Mouse (Mus musculus) erythroblast, embryonic 14.5 days (primary cell): ENCODE results near the gene Entpd7. TPM values are rescaled to one million over a fixed set of nuclear protein-coding genes. Genes with fewer than 3 reads are reported as not detected.

Source experiments
- H3K27me3 ChIP-seq: 2 replicates; pipeline ENCODE4 v1.6.1; 2012; ENCODE audit warnings: inconsistent platforms; ENCODE audit not compliant: control insufficient read depth
- H3K36me3 ChIP-seq: 2 replicates; pipeline ENCODE4 v1.6.1; 2012; ENCODE audit warnings: mild to moderate bottlenecking, inconsistent platforms; ENCODE audit not compliant: control insufficient read depth
- H3K4me1 ChIP-seq: 2 replicates; pipeline ENCODE4 v1.6.1; 2012; ENCODE audit warnings: inconsistent platforms; ENCODE audit not compliant: control insufficient read depth
- H3K4me3 ChIP-seq: replicated peaks from 2 replicates; pipeline ENCODE3; 2012; ENCODE audit warnings: moderate library complexity, mild to moderate bottlenecking, inconsistent platforms
- H3K9me3 ChIP-seq: 2 replicates; pipeline ENCODE4 v1.6.1; 2012; ENCODE audit warnings: low read length, inconsistent platforms, mixed read lengths; ENCODE audit not compliant: control insufficient read depth
- GATA1 ChIP-seq: IDR thresholded peaks from 2 replicates; pipeline ENCODE4 v1.6.1; 2012; ENCODE audit warnings: low read length, inconsistent platforms, mixed read lengths
- TAL1 ChIP-seq: IDR thresholded peaks from 3 replicates; pipeline ENCODE4 v1.6.1; 2012; ENCODE audit warnings: low read length, inconsistent platforms, mixed read lengths
- polyA plus RNA-seq: library from polyadenylated mRNA; stranded (reverse); fragments of >175 nt; gene quantifications from 2 replicates; pipeline ENCODE4 v1.2.3, GENCODE M21; 2012

The Entpd7 gene
- polyA plus RNA-seq, 1 experiment, result 0.04 TPM

DNA sequence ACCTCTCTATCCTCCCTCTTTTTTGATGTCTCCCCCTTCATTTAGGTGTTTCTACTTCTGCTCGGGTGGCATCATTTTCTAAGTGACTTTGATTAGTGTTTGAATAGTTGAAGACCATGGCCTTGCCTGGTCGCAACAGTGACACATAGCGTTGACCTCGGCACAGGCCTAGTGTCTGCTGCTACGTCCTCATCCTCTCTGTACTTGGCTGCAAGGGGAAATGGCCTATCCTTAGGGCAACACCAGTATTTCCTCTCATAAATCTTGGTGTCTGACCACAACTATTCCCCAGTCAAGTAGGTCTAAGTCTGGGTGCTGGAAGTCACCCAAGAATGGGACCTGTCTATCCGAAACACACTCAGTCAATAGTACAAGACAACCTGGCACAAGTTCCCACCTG lies 29.8 kb upstream of the Entpd7 start:
- Histone ChIP-seq H3K36me3 (peaks cover 25% of the 10 kb centered on the region), H3K9me3 (no peaks in the 10 kb centered on the region), H3K4me1 (peaks cover 6% of the 10 kb centered on the region), H3K27me3 (0 out of 2 replicates have a peak, but pooled peaks cover 3% of the 10 kb centered on the region), H3K4me3 (no peak overlapping the region)
- TF ChIP-seq TAL1, result no peak
- TF ChIP-seq GATA1, result no peak

DNA sequence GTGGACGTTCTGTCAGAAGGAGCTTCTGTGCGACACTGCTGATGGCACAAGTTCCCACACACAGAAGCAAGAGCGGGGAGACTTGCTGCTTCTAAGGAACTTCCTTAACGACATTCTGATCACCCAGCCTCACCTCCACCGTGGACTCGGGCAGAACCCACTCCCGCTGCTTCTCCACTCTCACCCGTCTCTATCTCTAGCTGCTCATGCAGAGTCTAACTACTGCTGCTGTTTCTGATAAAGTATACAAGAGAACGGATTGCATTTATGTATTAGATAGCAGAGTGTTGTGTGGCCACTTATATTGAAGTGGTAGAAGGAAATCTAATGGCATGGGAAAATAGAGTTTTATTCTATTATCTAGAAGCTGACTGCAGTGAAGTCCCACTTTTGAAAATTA lies 28.7 kb upstream of the Entpd7 start:
- Histone ChIP-seq H3K27me3 (0 out of 2 replicates have a peak, but pooled peaks cover 3% of the 10 kb centered on the region), H3K4me3 (no peak overlapping the region), H3K36me3 (peaks cover 31% of the 10 kb centered on the region), H3K9me3 (no peaks in the 10 kb centered on the region), H3K4me1 (peaks cover 6% of the 10 kb centered on the region)
- TF ChIP-seq GATA1 (no peak), TAL1 (no peak)

DNA sequence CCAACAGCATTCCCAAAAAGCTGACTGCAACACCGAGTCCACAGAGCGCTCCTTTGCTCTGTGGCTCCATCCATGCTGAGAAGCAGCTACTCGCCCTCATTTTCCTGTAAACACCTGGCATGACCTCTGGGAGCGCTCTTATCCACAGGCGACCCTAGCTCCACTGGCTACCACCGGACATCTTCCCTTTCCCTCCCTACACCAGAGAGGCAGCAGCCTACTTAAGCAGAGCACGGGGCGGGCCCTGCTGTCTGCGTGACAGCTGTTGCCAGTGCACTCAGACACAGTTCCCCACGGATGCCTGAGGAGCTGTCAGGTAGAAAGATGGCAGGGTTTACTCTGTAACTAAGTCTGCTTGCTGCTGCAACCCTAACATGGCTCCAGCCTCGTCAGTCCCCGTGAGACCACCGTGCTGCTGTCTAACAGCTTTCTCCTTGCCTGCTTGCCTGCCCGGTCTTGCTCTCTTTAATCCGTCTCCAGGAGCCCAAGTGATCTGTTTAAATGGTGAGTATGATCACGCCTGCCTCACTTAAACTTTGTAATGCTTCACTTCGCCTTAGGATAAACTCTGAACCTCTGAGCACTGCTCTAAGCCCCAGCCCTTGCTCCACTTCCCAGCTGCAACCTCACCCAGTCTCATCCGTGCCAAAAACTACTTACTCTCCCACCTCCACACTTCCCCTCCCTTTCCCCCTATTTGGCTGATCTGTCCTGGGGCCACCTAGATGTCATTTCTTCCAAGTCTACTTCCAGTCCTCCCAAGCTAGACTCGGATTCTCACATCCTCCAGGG lies 27.1 kb upstream of the Entpd7 start:
- no peak overlapping the region for H3K4me3 ChIP-seq
- peaks cover 42% of the 10 kb centered on the region for H3K36me3 ChIP-seq
- TF ChIP-seq GATA1, result no peak
- no peak for TF ChIP-seq TAL1
- H3K4me1 ChIP-seq, result peaks cover 6% of the 10 kb centered on the region
- H3K27me3 ChIP-seq, result no peaks in the 10 kb centered on the region
- no peaks in the 10 kb centered on the region for H3K9me3 ChIP-seq

- Histone ChIP-seq H3K36me3 (peaks cover 42% of the 10 kb centered on the region), H3K4me3 (no peak overlapping the region), H3K4me1 (peaks cover 6% of the 10 kb centered on the region), H3K27me3 (no peaks in the 10 kb centered on the region), H3K9me3 (no peaks in the 10 kb centered on the region)
- TF ChIP-seq GATA1, result no peak
- TF ChIP-seq TAL1, result no peak
These were observed 26.0 kb upstream of the Entpd7 start for GRCm38 (mm10) chr19:43663471-43663870.

- Histone ChIP-seq H3K36me3 (peaks cover 45% of the 10 kb centered on the region), H3K9me3 (no peaks in the 10 kb centered on the region), H3K27me3 (no peaks in the 10 kb centered on the region)
These were observed 23.9 kb upstream of the Entpd7 start for GRCm38 (mm10) chr19:43665441-43666048.

GRCm38 (mm10) chr19:43666661-43667429 lies 22.6 kb upstream of the Entpd7 start:
- peaks cover 4% of the 10 kb centered on the region for H3K4me1 ChIP-seq
- H3K9me3 ChIP-seq, result no peaks in the 10 kb centered on the region
- H3K36me3 ChIP-seq, result peaks cover 47% of the 10 kb centered on the region
- TF ChIP-seq GATA1 (no peak), TAL1 (no peak)
- H3K4me3 ChIP-seq, result no peak overlapping the region
- no peaks in the 10 kb centered on the region for H3K27me3 ChIP-seq

More at GRCm38 (mm10) chr19:43665441-43666048, 23.9 kb upstream of the Entpd7 start:
- peaks cover 7% of the 10 kb centered on the region for H3K4me1 ChIP-seq
- no peak for TF ChIP-seq GATA1
- no peak overlapping the region for H3K4me3 ChIP-seq

DNA sequence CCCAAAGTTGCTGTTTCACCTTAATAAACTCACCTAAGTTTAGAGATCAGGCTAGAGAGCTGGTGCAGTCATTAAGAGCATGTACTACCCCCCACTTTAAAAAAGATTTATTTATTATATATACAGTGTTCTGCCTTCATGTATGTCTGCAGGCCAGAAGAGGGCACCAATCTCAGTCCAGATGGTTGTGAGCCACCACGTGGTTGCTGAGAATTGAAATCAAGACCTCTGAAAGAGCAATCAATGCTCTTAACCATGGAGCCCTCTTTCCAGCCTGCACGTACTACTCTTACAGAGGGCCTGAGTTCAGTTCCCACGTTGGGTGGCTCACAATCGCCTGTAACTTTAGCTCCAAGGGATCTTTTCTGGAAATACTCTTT lies 22.1 kb upstream of the Entpd7 start:
- peaks cover 6% of the 10 kb centered on the region for H3K4me1 ChIP-seq
- no peaks in the 10 kb centered on the region for H3K27me3 ChIP-seq
- H3K36me3 ChIP-seq, result peaks cover 45% of the 10 kb centered on the region
- no peak overlapping the region for H3K4me3 ChIP-seq
- TF ChIP-seq GATA1 (no peak), TAL1 (no peak)
- no peaks in the 10 kb centered on the region for H3K9me3 ChIP-seq

DNA sequence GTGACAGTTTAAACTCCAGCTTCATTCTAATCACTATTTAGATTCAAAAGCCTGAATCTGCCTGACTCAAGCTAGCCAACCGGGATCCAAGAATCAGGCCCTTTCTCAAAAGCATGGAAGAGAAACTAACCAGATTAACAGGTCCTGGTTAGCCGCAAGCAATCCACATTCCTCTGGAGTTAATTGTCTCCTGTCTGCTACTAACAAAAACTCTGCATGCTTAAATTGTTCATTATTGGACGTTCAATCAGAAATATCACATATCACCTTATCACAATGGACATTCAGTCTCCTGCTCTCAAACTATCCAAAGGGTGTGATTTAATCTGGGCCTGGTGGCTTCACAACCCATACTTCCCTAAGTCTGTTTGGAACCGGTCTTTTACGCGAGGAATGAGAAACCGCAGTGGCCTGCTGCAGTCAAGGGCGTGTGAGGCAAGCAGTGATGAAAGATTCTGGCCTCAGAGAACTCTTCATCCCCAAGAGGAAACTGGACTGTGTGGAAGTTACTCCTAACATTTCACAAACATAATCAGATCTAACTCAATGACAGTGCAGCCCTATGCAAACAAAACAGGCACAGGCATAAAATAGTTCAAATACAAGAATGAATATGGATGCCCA lies 20.2 kb upstream of the Entpd7 start:
- Histone ChIP-seq H3K36me3 (peaks cover 27% of the 10 kb centered on the region), H3K27me3 (no peaks in the 10 kb centered on the region), H3K4me3 (no peak overlapping the region), H3K4me1 (peaks cover 23% of the 10 kb centered on the region), H3K9me3 (no peaks in the 10 kb centered on the region)
- TF ChIP-seq GATA1 (no peak), TAL1 (no peak)
